Mouse (Mus musculus) megakaryocyte, embryonic 14.5 days (primary cell): ENCODE results near the gene Slc39a3. TPM values are rescaled to one million over a fixed set of nuclear protein-coding genes. Genes with fewer than 3 reads are reported as not detected.
"Not testable (repeated sequence)": the region's sequence is repeated elsewhere in the genome, so short reads cannot be mapped to it uniquely, and the experiment has no call there.

ENCODE experiments used
- H3K27me3 ChIP-seq: replicated peaks from 2 replicates; pipeline ENCODE3; 2012; ENCODE audit warnings: inconsistent platforms
- H3K36me3 ChIP-seq: replicated peaks from 2 replicates; pipeline ENCODE3; 2012; ENCODE audit warnings: low read length, inconsistent platforms, mixed read lengths
- H3K4me1 ChIP-seq: 2 replicates; pipeline ENCODE4 v1.6.1; 2012; ENCODE audit warnings: inconsistent platforms
- H3K4me3 ChIP-seq: replicated peaks from 2 replicates; pipeline ENCODE3; 2012; ENCODE audit warnings: moderate library complexity, mild to moderate bottlenecking, inconsistent platforms
- H3K9me3 ChIP-seq: 2 replicates; pipeline ENCODE4 v1.6.1; 2012; ENCODE audit warnings: inconsistent platforms
- FLI1 ChIP-seq: IDR thresholded peaks from 2 replicates; pipeline ENCODE4 v1.6.1; 2012; ENCODE audit warnings: low read length, inconsistent platforms, mixed read lengths
- GATA1 ChIP-seq: IDR thresholded peaks from 3 replicates; pipeline ENCODE4 v1.6.1; 2012; ENCODE audit warnings: mixed read lengths, low read length, inconsistent platforms, borderline replicate concordance
- polyA plus RNA-seq: library from polyadenylated mRNA; stranded (reverse); fragments of >175 nt; gene quantifications from 2 replicates; pipeline ENCODE4 v1.2.3, GENCODE M21; 2012; ENCODE audit warnings: low replicate concordance; ENCODE audit not compliant: insufficient read depth

Slc39a3 gene
- polyA plus RNA-seq, 1 experiment: 7.5 TPM

DNA sequence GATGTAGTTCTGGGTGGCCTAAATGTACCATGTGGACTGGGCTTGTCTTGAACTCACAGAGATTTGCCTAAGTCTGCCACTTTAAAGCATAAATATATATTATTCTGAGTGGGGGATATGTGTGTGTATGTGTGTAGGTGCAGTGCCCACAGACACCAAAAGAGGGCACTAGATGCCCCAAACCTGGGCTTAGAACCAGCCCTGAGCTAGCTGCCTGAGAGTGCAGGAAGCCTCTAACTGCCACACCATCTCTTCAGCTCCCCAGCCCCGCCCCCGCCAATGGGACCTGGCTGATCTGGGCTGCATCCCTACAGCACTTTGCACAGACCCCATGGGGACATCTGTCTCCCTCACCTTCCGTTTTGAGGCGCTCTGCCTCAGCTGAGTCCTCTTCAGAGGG is 13.4 kb upstream of the Slc39a3 start:
- peak overlapping the region; percentile 86 for H3K4me3 ChIP-seq
- peaks cover 78% of the 10 kb centered on the region for H3K4me1 ChIP-seq
- peaks cover 100% of the 10 kb centered on the region for H3K36me3 ChIP-seq
- H3K9me3 ChIP-seq: no peaks in the 10 kb centered on the region
- H3K27me3 ChIP-seq: no peaks in the 10 kb centered on the region
- no peak for TF ChIP-seq FLI1
- no peak for TF ChIP-seq GATA1

DNA sequence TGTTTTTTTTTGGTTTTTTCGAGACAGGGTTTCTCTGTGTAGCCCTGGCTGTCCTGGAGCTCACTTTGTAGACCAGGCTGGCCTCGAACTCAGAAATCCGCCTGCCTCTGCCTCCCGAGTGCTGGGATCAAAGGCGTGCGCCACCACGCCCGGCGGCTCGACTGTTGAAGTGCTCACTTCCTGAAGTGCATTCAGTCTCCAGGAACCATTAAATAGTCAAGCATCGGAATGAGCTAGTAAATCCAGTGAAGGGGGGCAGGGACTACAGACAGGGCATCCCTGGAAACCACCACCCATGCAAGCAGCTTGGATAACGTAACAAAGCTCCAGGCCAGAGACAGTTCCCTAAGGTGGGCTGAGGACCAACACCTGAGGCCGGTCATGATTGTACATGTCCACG is 8.0 kb upstream of the Slc39a3 start:
- H3K4me3 ChIP-seq, H3K27me3 ChIP-seq, H3K9me3 ChIP-seq: not testable (repeated sequence)
- peaks cover 41% of the 10 kb centered on the region for H3K4me1 ChIP-seq
- H3K36me3 ChIP-seq: peaks cover 81% of the 10 kb centered on the region

DNA sequence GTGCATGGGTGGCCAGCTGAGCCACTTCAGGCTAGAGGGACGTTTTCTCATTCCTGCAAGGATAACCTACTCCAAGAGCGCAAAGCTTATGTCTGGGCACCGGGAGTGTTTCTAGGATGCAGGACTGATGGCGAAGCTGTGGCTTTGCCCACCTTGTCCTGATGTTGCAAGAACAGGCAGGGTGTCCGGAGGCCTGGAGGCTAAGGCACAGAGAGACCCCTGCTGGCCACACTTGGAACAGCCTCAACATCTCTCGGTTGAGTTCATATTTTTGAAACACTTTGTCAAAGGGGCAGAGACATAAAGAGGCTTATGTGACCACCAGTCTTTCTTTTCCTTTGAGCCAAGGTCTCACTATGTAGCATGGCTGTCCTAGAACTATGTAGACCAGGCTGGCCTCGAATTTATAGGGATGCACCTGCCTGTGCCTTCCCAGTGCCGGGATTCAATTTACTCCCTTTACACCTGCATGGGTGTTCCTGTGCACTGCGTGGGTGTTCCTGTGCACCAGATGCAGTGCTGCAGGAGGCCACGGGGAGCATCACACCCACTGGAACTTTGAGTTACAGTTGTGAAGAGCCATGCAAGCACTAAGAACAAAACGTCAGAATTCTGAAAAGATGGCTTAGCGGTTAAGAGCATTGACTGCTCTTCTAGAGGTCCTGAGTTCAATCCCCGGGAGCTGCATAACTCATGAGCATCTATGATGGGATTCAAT is 4.4 kb upstream of the Slc39a3 start:
- Histone ChIP-seq H3K9me3 (no peaks in the 10 kb centered on the region), H3K27me3 (no peaks in the 10 kb centered on the region), H3K4me3 (no peak overlapping the region), H3K36me3 (peaks cover 45% of the 10 kb centered on the region), H3K4me1 (peaks cover 29% of the 10 kb centered on the region)
- TF ChIP-seq FLI1 (no peak), GATA1 (no peak)

GRCm38 (mm10) chr10:81036251-81036650 is 975 bp downstream of the Slc39a3 start:
- peaks cover 27% of the 10 kb centered on the region for H3K36me3 ChIP-seq
- H3K4me1 ChIP-seq: peaks cover 30% of the 10 kb centered on the region
- no peak overlapping the region for H3K4me3 ChIP-seq
- no peaks in the 10 kb centered on the region for H3K9me3 ChIP-seq
- TF ChIP-seq GATA1 (no peak), FLI1 (no peak)
- no peaks in the 10 kb centered on the region for H3K27me3 ChIP-seq

DNA sequence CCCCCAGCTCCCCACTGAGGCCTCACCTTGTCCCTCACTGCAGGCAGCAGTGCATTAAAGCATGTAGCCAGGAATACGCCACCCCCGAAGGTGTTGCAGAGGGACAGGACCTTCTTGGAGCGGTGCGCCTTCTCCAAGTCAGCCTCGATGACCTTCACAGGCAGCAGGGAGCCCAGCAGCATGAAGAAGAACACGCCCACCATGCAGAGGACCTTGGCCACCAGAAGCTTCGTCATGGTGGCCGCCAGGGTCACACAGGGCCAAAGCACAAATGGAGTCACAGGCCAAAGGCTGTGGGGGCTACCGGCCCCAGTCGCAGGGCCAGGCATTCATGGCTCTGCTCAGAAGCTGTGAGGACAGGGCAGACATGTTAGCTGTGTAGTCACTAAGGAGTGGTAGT is 3.6 kb downstream of the Slc39a3 start:
- Histone ChIP-seq H3K36me3 (peaks cover 39% of the 10 kb centered on the region), H3K4me3 (no peak overlapping the region), H3K4me1 (peaks cover 25% of the 10 kb centered on the region), H3K27me3 (peaks cover 2% of the 10 kb centered on the region), H3K9me3 (no peaks in the 10 kb centered on the region)
- TF ChIP-seq FLI1: no peak
- no peak for TF ChIP-seq GATA1

- H3K27me3 ChIP-seq: peaks cover 28% of the 10 kb centered on the region
- no peaks in the 10 kb centered on the region for H3K9me3 ChIP-seq
- peaks cover 39% of the 10 kb centered on the region for H3K36me3 ChIP-seq
- TF ChIP-seq GATA1 (no peak), FLI1 (no peak)
- peaks cover 24% of the 10 kb centered on the region for H3K4me1 ChIP-seq
- no peak overlapping the region for H3K4me3 ChIP-seq
Measured at GRCm38 (mm10) chr10:81029031-81029430, 8.2 kb downstream of the Slc39a3 start.

GRCm38 (mm10) chr10:81028219-81028618 is 9.0 kb downstream of the Slc39a3 start:
- peaks cover 18% of the 10 kb centered on the region for H3K4me1 ChIP-seq
- H3K9me3 ChIP-seq: no peaks in the 10 kb centered on the region
- H3K36me3 ChIP-seq: peaks cover 31% of the 10 kb centered on the region
- peaks cover 36% of the 10 kb centered on the region for H3K27me3 ChIP-seq
- TF ChIP-seq GATA1 (no peak), FLI1 (no peak)
- no peak overlapping the region for H3K4me3 ChIP-seq

DNA sequence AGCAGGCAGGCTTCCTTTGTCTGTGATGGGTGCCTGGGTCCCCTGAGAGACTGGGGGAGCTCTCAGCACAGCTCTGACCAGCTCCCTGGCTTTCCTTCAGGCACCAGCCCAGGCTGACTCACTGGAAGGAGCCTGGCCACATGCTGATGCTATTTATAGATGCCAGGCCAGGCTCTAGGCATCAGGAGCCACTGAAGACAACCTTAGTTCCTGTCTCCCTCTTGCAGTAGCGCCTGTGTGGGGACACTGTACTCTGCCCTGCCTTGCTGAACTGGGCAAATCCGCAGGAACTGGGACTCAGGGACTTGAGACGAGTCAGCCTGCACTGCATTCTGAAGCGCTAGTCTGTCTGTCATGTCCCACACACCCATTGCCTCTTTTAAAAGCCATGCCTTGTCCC is 9.9 kb downstream of the Slc39a3 start:
- Histone ChIP-seq H3K4me1 (peaks cover 20% of the 10 kb centered on the region), H3K9me3 (peaks cover 6% of the 10 kb centered on the region), H3K36me3 (peaks cover 22% of the 10 kb centered on the region), H3K27me3 (peaks cover 43% of the 10 kb centered on the region), H3K4me3 (no peak overlapping the region)
- TF ChIP-seq GATA1: no peak
- TF ChIP-seq FLI1: no peak

DNA sequence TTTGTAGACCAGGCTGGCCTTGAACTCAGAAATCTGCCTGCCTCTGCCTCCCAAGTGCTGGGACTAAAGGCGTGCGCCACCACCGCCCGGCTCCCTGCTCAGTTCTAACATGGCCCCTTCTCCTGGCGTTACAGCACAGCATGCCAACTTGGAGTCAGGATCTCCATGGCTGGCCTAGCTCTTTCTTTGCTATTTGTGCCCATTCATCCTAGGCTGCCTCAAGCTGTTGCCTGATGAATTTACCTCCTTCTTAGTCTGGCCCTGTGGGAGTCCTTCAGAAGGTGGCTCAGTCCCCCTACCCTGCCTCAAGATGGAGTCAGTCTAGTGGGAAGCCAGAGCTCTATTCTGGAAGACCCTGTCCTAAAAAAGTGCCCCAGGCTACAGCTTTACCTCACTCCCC is 10.4 kb downstream of the Slc39a3 start:
- Histone ChIP-seq H3K4me1 (peaks cover 25% of the 10 kb centered on the region), H3K36me3 (peaks cover 19% of the 10 kb centered on the region), H3K27me3 (peaks cover 48% of the 10 kb centered on the region), H3K9me3 (peaks cover 7% of the 10 kb centered on the region), H3K4me3 (no peak overlapping the region)
- TF ChIP-seq FLI1 (no peak), GATA1 (no peak)

DNA sequence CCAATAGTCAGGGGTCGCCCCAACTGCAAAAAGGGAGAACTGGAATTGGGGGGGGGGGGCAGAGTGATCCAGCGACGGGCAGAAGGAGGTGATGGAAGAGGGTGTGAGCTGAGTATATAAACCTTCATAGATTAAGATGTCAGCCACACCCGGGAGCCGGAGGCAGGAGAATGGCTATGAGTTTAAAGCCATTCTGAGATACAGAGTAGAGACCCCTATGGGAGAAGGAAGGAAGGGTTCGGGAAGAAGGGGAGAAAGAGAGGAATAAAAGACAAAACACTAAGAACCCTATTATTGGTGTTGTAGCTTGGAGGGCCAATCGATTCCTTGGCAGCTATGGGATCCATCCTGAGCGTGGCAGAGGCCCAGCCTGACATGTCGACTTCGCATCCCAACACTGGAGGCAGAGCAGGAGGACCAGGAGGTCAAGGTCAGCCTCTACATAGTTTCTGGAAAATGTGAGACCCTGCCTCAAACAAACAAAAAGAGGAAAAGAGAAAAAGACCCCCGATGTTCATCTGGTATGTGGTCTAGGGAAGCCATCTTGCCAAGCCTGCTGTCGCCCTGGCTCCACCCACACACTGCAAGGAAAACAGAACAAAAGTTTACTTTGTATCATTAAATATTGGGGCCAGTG is 11.5 kb downstream of the Slc39a3 start, which contains the start of gene Diras1:
Diras1 (minus strand) TSS at position 24 of the 637 bp plus-strand sequence.
- H3K27me3 ChIP-seq: peaks cover 59% of the 10 kb centered on the region
- H3K4me1 ChIP-seq: peaks cover 36% of the 10 kb centered on the region
- peak within 1 kb of the TSS; percentile 59 for H3K4me3 ChIP-seq
- peaks cover 7% of the 10 kb centered on the region for H3K9me3 ChIP-seq
- no peak for TF ChIP-seq FLI1
- TF ChIP-seq GATA1: no peak
- H3K36me3 ChIP-seq: peaks cover 8% of the 10 kb centered on the region
